Mouse (Mus musculus) embryo, embryonic 11 days (tissue): Measurements from ENCODE around the gene Daam1.

Experiments
- DNase-seq: peaks from one replicate; pipeline ENCODE4 v3.0.0-alpha.2; 2015

Daam1 gene

GRCm38 (mm10) chr12:72009051-72009902, 178.4 kb downstream of the Daam1 start:
- DNase-seq, result no peak

DNA sequence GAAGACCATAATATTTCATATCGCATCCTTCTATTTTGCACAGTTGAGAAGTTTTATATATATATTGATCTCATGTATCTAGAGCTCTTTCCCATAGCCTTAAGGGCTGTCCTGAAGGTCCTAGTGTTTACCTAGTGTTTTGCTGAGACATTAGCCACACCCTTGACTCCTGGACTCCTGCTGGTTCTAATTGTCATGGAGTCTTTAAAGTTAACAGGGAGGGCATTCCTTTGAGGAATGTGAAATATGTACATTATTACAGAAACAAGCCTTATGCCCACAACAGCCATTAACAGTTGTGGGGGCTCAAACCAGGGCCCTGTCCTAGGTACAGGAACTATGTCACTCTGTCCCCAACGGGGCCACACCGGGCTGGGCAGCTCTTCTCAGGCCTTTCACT, 180.5 kb downstream of the Daam1 start:
- no peak for DNase-seq

- DNase-seq, result no peak
Observed at GRCm38 (mm10) chr12:72012126-72012525, 181.2 kb downstream of the Daam1 start.

DNA sequence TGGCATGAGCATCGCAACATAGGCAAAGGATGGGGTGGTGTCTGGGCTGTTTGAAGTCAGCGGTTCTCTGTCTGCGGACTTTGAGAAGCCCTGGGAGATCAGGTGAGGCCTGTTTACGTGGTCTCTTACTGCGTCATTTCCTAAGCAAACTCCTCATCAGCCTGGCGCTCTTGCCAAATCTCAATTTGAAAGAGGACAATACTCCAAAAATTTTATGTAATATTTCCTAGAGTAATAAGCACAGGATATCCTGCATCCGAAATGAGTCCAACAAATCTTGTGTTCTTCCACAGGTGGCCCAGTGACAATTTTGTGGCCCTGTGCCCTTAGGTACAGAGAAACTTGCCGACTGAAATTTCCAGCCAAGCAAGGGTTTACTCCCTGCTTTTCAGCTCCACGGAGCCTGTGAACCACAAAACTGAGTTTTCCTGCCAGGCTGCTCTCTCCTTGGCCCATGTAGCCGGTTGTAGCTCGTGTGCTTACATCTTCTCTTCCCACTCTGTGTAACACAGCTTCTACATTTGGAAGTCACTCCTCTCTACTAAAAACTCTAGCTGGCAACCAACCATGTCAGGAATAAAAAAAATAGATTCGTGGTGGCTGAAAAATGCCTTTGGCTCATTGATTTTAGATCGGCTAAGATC, 183.0 kb downstream of the Daam1 start:
- no peak for DNase-seq

GRCm38 (mm10) chr12:72014355-72014776, 183.5 kb downstream of the Daam1 start:
- DNase-seq, result no peak

DNA sequence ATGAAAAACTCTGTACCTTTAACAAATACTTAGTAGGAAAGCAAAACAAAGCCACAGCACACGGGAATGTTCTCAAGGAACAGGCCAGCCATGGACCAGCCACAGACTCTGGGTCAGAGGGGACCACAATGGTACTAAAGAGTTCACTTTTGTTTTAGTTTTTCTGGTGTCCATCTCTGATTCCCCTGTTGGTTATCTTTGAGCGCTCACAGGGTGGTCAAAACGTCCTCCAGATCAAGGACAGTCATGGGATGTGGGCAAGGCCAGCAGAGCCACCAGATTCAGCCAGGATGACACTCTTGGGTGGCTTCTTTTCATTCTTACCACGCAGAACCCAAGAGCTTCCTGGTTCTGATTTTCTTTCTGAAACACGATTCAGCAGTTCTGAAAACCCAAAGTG, 184.4 kb downstream of the Daam1 start:
- DNase-seq, result no peak

GRCm38 (mm10) chr12:72020285-72020684, 189.4 kb downstream of the Daam1 start:
- no peak for DNase-seq

- DNase-seq, result no peak
Observed at GRCm38 (mm10) chr12:72021543-72021942, 190.7 kb downstream of the Daam1 start.

GRCm38 (mm10) chr12:72022790-72023189, 191.9 kb downstream of the Daam1 start:
- no peak for DNase-seq

GRCm38 (mm10) chr12:72023572-72023971, 192.7 kb downstream of the Daam1 start:
- DNase-seq, result no peak

DNA sequence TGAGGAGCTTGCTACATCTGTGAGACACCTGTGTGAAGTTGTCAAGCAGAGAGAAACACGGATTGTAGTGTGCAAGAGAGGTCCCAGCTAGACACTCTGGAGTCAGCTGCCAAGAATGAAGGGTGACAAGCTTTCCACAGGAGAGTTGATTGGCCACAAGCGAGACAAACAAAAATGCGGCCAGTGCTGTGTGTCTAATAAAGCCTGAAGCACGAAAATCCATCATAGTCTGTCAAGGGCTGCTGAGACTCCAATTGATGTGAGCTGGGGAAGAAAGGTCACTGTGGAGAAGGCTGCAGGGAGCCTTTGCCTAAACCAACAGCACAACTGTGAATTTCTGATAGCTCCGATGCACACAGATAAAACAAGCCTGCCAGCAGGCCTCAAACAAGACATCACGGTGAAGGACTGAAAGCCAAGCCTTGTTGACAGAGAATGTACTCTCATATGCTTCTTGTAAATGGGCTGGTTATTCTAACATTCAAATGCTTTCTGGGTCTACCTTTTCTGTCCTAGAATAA, 194.5 kb downstream of the Daam1 start:
- DNase-seq, result peak; percentile 24

- no peak for DNase-seq
Observed at GRCm38 (mm10) chr12:72031171-72031570, 200.3 kb downstream of the Daam1 start.

GRCm38 (mm10) chr12:72031794-72032193, 200.9 kb downstream of the Daam1 start:
- no peak for DNase-seq

- no peak for DNase-seq
Observed at GRCm38 (mm10) chr12:72036097-72036661, 205.3 kb downstream of the Daam1 start.

- no peak for DNase-seq
Observed at GRCm38 (mm10) chr12:72037049-72037448, 206.2 kb downstream of the Daam1 start.

DNA sequence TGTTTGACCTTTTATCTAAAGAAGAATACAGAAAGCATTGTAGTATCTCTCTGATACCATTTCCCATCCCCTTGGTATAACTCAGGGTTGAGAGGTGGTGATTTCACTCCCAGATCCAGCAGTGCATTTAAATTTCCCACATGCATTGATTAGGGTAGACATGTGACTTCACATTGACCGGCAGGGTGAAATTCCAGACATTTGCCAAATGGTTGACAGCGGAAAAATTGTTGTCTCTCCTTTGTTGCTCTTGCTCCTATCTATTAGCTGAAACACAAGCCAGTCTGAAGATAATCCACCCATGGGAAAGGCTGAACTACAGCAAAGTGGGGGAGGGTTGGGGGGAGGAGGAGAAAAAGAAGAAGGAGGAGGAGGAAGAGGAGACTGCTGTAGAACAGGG, 208.0 kb downstream of the Daam1 start:
- no peak for DNase-seq

- DNase-seq, result no peak
Observed at GRCm38 (mm10) chr12:72039501-72039900, 208.6 kb downstream of the Daam1 start.

GRCm38 (mm10) chr12:72041238-72041637, 210.4 kb downstream of the Daam1 start:
- no peak for DNase-seq
